Mouse (Mus musculus) left cerebral cortex, adult 8-10 months (tissue): ENCODE results near the gene Plekhm1. TPM values are rescaled to one million over a fixed set of nuclear protein-coding genes. Genes with fewer than 3 reads are reported as not detected.
A peak's percentile ranks its signal among the peaks of the same experiment; 100 is the strongest.

ENCODE experiments used
- DNase-seq, 2 experiments: peaks; one replicate each; pipeline ENCODE4 v3.0.0; 2022; ENCODE audit warnings: low spot score in 2 of 2
- total RNA-seq, 4 experiments: library from RNA; stranded (reverse); gene quantifications; 2 replicates each; pipeline ENCODE4 v1.2.4; 2022

Gene Plekhm1
- total RNA-seq, 4 experiments from 2014 or later: 17.4 to 18.2 (median 18.0) TPM

DNA sequence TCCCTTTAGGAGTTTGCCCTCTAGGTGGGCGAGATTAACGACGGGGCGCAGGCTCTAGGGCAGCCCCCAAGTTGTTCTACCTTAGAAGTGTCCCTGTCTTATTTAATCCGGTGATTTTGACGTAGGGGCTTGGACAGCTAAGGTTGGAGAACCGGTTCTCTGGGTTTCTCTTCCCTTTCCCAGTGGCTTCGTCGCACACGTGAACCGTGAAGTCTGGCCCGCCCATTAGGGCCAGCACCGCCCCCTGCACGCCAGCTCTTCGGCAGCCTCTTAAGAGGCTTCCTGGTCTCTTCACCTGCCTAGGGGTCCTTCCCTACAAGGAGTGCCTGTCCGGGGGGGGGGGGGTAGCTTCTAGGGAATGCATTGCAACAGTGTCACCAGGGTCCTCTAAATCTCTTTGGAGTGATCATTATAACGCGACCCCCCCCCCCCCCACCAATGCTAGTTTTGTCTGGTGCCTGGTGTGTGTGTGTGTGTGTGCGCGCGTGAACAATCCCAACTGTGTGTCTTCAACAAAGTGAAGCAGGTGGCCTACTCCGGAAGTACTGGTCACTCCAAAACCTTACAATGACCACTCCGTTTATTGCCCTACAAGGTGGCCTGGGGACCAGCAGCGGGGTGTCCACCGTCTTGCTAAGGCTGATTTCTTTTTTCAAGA, 51.0 kb downstream of the Plekhm1 start:
- no peak for DNase-seq

DNA sequence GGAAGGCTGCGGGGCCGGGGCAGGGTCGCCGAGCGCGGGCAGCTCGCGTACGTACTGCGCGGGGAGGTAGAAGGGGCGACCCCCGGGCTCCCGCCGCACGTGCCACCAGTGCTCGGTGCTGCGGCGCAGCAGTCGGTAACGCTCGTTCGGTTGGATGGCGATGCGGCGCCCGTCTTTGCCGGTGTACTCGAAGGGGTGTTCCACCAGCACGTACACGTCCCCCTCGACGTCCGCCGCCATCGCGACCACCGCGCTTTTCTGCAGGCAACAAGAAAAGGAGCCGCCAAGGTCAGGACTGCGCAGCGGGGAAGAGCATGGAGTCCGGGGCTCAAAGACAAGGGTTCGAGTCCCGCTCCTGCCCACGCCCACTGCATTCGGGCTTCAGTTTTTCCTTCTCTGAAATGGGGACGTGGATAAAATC, 51.8 kb downstream of the Plekhm1 start:
- DNase-seq: no peak

DNA sequence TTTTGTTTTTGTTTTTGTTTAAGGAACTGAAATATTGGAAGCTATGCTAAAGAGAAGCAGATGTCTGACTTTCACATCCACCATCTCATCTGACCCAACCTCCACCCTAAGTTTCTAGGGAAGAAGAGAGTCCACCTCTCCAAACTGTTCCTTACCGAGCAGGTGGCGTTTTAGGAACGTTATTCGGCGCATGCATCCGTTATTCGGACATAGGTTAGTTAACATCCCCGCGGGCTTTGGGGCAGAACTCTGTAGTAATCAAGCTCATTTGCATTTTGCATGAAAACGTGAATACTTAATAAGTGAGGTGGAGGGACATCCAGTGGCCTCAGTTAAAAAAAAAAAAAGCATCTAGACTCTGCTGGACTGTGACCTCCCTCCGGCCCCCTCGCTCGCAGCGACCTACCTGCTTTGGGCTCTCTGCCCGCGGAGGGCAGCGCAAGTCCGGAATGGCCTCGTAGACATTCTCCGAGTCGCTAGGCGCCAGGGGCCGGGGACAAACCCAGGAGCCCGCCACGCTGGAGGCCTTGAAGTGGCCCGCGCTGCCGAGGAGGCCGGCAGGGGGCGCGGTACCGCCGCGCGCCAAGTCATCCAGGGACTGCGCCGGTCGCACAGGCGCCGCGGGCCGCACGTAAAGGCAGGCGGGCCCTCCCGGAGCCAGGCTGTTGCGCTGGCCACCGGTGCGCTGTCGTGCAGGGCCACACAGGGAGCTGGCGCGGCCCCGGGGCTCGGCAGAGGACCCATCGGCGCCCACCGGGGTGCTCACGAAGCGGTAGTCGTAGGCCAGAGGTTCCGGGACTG, 52.4 kb downstream of the Plekhm1 start:
- peak; percentile 62 to 63 for DNase-seq

DNA sequence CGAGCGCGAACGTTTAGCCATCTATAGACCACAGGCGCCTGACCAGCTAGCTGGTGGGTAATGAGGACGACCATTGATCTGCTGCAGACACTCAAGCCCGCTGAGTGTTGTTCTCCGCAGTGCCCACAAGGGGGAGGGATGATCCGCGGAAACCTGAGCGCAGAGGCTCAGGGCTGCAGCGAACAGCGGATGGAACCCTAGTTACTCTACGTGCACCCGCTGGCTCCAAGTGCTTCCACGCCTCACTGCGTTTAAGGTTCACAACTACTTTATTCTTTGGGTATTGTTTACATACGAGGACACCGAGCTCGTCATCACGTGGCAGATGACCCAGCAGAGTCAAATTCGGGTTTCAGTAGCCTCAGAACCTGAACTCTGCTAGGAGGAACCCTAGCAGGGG, 53.4 kb downstream of the Plekhm1 start:
- peak in 1 of 2 experiments; percentile 46 for DNase-seq

DNA sequence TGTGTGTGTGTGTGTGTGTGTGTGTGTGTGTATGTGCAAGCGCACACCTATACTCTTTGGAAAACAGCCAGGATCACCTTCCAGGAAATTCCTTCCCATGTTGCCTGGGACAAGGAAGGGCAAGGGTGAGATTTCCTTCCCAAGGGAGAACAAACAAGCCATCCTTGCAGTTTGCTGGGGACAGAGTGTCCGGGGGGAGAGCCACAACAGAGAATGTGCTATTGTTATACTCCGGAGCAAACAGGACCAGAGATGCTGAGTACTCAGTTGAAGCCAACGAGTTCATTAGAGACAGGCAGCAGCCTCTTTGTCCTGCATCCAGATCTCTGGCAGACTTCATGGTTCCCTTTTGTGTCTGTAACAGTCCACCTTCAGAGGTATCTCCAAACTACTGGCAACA, 54.2 kb downstream of the Plekhm1 start:
- DNase-seq: no peak

DNA sequence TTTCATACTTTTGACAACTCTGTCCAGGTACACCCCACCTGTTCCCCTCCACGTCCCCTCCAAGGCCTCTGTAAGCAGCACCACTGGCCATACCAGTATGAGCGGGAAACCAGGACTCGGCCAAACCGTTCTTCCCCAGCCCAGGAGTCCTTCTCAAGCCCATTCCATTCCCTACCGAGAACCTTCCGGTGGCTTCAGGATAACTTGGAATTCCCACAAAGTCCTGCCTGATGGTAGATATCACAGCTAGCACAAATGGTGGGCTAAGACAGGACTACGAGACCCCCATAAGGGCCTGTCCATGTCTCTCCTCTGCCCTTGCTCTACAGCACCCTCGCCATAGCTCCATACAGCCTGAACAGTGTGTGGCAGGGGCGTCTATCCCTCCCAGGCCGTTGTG, 54.8 kb downstream of the Plekhm1 start:
- DNase-seq: no peak

DNA sequence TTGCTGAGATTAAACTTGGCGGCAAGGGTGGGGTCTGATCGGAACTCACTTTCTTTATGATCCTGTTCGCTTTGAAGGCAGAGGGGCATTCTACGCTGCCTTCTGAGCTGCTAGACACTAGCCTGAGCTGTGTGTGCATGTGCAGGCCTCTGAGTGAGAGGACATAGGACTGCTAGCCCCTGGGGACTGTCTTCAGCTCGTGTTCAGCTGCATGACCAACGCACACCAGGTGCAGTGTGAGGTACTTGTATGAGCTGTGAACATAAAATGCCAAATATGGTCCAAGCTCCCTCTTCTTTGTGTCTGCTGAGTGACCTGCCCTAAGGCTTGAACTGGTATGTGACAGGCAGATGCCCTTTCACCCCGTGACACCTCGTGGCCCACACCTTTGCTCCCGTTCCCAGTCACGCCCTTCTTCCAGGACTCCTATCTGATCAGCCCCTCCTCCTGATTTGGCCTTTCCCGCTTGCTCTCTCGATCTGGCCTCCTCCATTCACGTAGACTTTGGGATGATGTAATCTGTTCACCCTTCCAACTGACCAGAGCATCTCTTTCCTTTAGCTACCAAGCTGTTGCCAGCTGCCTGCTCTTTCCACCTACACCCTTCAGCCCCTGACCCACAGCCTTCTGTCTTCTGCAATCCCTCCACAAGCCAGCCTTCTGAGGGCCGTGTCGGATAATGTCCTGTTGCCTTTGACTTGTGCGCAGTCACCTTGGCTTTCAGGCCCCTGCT, 55.4 kb downstream of the Plekhm1 start:
- no peak for DNase-seq

DNA sequence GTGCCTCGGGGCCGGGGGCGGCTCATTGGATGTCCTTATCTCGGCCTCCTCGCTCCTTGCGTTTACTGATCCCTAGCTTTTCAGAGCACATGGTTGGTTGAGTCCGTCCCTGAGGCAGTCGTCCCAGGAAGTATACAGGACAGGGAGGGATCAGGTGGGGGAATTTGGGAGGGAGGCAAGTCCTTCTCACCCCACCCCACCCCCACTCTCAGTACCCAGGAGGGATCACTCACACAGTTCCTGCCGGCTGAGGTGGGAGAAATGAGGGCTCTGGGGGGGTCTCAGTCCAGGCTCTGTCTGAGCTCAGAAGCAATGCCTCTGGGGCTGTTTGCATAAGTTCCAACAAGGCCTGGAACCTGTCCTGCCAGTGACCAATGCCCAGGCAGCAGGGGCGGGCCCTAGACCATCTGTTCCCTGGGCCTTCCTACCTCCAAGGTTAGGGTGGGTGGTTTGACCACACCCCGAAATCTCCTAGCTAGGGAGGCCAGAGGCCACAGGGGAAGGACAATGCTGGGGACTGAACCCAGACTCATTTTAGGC, 56.4 kb downstream of the Plekhm1 start:
- no peak for DNase-seq

DNA sequence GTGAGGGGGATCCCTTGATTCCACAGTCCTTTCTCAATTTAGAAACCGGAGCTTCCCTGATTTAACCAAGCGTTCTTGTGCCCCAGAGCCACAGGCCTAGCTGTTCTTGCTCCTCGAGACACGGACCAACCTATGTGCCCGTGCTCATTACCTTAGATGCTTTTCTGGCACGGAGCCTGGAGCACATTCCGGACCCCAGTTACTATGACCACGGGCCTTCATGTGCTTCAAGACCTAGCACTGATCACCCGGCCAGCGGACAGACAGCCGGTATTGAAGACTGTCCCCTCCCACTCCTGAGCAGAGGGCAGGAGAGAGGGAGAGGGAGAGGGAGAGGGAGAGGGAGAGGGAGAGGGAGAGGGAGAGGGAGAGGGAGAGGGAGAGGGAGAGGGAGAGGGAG, 57.2 kb downstream of the Plekhm1 start:
- no peak for DNase-seq

DNA sequence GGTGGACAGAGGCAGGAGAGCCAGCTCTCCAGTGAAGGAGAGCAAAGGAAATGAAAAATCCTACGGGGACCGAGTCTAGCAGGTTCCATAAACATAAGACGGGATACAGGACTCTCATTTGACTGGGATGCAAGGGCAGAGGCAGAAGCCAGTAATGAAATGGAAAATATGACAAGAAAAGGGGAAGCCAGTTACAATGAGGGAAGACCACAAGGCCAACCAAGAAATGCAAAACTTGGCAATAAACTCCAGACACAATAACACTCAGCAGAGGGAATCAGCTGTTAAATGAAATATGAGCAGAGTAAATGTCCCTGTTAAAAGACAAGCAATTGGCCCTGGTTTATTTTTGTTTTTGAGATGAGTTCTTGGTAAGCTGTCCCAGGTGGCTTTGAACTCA, 58.5 kb downstream of the Plekhm1 start:
- DNase-seq: no peak

DNA sequence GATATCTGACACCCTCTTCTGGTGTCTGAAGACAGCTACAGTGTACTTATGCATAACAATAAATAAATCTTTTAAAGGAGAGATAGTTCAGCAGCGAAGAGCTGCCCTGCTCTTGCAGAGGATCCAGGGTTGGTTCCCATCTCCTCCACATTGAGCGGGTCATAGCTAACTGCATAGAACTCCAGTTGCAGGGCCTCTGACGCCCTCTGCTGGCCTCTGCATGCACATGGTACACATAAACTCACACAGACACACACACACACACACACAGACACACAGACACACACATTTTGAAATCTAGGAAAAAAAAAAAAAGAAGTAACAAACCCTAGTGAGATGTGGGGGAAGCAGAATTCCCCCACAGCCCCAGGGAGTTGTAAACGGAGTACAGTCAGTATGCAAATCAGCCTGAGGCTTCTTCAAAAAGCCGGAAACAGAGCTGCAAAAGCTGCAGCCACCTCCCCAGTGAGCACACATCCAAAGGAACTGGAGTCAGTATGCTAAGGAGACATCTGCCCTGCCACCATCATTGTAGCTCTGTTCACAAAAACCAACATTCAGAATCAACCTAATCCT, 60.2 kb downstream of the Plekhm1 start:
- DNase-seq: no peak

DNA sequence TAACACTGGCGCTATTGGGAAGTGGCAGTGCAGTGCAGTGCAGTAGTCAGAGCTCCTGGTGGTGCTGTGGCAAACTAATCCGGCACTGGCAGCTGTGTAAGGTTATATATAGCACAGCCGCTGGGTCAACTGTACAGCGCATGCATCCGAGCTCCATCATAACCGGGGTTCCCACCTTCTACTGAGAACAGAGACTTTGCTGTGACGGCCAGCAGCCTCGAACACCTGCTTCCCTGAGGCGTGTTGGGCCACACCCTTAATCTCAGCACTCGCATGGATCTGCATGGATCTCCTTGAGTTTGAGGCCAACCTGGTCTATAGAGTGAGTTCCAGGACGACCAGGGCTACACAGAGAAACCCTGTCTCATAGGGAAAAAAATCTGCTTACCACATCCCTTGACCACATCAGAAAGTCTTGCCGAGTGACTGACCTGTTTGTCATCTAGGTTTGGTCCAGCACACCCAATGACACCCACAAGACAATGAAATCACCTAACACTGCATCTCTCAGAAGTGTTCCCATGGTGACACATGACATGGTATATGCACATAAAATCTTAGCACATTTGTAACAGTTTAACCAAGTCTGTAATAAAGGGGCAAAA, 61.7 kb downstream of the Plekhm1 start:
- DNase-seq: no peak

DNA sequence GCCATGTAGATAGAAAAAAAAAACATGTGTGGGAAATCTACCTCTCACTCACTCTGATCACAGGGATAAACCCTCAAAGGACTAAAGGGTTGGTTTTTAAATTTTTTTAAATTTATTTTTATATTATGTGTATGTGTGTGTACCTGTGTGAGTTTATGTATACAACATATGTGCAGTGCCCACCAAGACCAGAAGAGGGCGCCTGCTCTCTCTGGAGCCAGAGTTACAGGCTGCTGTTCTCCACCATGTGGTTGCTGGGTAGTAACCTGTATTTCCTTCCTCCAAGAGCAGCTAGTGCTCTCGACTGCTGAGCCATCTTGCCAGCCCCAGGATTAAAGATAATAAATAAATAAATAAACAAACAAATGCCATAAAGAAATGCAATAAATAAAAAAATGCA, 62.8 kb downstream of the Plekhm1 start:
- no peak for DNase-seq

DNA sequence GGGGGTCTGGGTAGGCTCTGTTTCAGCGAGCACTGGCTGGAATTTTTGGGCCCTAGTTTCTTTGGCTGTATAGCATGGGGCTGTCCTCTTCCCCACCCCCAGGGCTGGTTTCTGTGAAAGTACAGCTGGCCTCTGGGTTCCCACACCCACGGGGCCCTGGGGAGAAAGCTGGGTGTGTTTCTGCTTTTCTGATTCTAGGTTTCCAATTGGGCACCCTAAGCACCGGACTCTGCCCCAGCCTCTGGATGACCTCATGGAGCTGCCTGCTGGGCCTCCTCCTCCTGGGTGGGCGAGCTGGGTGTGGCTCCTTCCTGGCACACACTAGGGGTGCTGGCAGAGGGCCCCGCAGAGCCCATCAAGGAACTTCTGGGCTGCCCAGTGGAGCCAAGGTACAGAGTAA, 65.8 kb downstream of the Plekhm1 start:
- no peak for DNase-seq

DNA sequence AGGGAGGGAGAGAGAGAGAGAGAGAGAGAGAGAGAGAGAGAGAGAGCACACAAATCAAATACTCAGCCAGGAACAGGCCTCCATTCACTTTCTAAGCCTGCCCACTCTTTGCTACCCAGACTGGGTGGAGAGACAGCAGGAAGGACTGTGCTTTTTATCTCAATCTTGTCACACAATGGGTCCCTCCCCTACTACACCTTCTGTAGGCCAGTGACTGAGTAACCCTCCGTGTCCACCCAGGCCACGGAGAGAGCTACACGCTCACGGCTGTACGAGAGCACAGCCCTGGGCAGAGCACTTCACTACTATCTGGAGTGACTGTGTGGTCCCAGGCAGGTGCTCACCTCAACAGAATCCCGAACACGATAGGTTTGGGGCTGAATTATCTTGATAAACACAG, 66.3 kb downstream of the Plekhm1 start:
- no peak for DNase-seq

DNA sequence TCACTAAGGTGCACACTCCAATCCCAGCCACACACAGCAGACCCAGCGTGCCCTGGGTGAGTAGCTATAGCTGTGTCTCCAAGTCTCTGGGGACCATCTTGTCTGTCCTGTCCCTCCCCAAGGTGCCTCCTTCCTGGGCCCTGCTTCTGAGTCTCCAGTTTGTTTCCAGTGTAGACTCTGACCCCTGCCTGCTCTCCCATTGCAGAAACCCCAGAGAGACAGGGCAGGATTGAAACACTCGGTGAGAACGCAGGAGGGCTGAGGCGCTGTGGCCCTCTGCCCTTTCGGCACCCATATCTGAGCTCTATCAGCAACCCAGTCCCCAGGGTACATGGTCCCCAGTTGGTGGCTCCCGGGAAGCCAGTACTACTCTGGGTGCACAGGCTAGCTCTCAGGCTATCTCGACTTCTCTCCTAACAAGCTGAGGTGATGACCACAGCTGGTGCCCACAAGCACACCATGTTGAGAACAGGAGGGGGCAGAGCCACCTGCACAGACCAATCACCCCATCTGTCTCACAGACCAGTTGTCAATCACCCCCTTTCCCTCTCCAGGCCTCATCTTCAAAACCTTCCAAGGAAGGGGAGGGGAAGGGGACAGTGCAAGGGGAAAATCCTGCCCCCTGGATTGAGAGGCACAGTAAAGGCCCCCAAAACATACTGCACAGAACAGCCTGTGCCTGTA, 66.9 kb downstream of the Plekhm1 start:
- DNase-seq: no peak

DNA sequence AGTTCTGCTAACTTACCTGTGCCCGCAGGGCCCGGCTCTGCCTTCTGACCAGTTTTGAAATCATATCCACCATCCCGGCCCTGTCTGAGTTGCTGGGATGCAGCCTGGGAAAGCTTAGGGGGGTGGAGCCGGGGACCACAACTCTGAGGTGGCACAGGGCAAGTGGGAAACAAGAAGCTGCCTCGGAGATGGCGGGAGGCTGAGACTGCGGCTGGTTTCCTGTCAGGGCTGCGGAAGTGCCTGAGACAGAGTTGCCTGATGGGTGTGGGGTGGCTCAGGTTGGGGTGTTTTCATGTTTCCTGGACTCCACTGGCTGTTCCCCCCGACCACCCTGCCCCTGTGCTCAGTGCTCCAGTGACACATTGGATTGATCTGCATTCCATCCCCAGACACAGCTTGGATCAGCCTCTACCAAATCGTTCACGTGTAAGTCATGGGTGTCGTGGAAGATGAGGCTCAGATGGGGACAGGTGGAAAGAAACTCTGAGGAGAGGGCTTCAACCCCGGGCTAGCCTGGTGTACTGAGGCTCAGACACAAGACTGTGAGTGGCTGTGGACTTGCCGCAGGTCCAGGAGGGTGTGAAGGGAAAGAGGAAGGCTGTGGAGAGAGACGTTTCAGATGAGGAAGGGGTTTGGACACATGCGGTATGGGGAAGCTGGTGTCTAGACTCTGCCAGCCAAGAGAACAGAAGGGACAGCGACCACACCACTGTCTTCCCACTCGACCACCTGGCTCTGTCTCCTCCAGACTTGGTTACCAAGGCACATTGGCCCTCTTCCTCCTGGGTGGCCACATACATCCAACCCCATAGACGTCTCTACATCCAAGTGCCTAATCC, 67.8 kb downstream of the Plekhm1 start:
- no peak for DNase-seq

DNA sequence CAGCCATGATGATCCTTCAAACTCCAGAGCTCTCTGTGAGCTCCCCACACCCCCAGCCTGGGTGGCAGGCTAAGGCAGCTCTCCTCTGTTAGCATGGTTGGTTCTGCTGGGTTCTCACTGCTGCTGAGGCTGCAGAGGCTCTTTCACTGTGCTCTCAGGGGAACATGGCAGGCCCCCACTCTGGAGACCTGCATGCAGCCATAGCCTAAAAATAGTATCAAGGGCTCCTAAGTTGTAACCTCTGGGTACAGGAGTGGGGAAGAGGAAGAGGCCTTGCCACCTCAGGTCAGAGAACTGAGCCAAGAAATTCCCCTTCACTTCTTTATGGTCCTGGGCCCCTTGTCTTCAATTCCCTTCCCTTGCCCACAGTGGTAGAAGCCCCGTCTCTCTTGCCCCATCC, 68.6 kb downstream of the Plekhm1 start:
- DNase-seq: no peak

DNA sequence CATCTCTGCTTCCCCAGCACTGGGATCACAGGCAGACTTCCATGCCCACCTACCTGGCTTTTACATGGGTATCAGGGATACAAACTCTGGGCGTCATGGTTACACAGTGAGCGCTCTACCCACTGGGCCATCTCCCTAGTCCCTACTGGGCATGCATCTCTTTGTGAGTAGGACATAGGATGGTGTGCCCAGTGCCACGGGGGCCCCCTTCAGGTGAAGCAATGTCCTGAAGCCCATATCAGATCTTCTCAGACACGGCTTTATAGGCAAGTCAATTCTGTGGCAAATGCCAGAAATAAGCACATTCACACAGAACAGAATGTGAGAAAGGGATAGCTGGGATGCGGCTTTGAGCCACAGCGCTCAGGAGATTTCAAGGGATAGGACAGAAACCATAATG, 69.4 kb downstream of the Plekhm1 start:
- DNase-seq: no peak

DNA sequence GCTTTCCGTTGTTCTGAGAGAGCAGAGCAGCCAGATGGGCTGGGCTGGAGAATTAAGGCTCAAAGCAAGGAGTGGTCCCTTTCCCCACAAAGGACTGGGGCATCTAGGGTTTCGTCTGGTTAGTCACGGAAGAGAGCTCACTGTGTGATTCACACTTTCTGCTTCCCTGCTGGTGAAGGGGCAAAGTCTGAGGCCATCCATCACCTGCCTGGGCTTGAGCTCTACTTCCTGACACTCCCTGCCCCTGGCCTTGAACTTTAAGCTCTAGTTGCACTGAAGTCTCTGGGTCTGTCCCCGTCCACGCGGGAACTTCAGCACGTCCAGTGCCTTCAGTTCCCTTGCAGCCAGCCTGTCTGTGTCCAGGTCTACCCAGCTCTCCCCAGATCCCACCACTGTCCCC, 71.8 kb downstream of the Plekhm1 start:
- no peak for DNase-seq
